Mouse (Mus musculus): ENCODE measurements around the gene 4932438H23Rik. TPM values are rescaled to one million over a fixed set of nuclear protein-coding genes. Genes with fewer than 3 reads are reported as not detected.

The 4932438H23Rik gene
- 0.13 and 0.19 TPM in 2 replicates for polyA plus RNA-seq (2015; fragmentation: Nextera tagmentation; extraction: Ambion mirVana)

DNA sequence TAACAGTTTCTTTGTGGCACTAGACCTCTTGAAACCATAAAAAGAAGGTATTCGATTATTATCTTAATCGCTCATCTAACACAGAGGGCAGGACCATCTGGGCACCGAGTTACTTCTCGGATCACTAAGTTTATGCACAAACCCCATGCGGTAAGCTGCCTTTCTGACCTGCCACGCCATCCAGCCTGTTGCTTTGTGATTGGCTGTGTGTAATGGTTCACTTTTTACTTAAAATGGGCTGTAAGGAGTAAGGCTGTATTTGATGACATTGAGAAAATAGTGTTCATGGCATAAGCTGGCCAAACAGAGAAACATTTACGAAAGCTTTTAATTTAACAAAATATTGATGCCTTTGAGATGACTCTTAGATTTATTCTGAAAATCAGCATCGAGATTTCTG is at the start of gene 4932438H23Rik:
Gene 4932438H23Rik (minus strand): TSS at position 101 of the 400 bp plus-strand sequence.
- 86% methylated on average over 8 of the region's 8 CpGs for WGBS
- Histone ChIP-seq H3K4me2 (ENCODE audit: low read depth, low read length) (no peak within 1 kb of the TSS), H3K4me1 (replicated peaks; ENCODE audit: control insufficient read depth, insufficient read depth, low read length) (peaks cover 7% of the 10 kb centered on the region), H3K4me3 (ENCODE audit: low read length) (no peak within 1 kb of the TSS), H3K9ac (ENCODE audit: low read length) (no peak within 1 kb of the TSS), H3K27ac (ENCODE audit: low read length) (no peak within 1 kb of the TSS), H3K27me3 (ENCODE audit: control insufficient read depth, insufficient read depth, low read depth, low read length) (no peaks in the 10 kb centered on the region), H3K9me3 (ENCODE audit: control insufficient read depth, low read length) (no peaks in the 10 kb centered on the region), H3K36me3 (ENCODE audit: control insufficient read depth, insufficient read depth, low read length) (no peaks in the 10 kb centered on the region)
- ATAC-seq (ENCODE audit: low read depth): no peak

DNA sequence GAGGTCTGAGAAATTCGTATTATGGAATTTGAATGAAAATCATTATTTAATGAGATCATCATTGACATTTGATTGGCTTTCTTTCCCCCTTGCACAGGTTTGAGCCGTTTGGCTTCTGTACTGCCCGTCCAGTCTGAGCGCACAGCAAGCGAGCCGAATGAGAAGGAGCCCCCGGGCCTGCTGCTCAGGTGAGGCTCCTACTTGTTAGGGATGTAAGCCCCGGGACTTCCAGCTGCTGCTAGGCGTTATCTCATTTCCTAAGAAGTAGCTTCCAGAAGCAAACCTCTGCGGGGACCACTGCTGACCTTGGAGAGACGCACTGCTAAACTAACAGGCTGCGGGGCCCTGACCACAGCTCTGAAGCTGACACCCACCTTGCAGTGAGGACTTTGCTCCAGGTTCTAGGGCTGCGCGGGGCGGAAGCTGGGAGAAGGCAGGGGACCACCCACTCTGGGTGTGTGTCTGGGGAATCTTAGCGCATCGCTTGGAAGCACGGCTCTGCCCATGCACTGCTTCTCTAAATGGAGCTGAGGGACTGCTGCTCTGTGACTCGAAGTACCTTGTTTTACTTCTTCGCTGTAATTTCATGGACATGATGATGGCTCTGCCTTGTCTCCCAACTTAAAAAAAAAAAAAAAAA is 46.2 kb upstream of the 4932438H23Rik start:
- H3K27ac ChIP-seq (ENCODE audit: low read length): no peak overlapping the region
- no peak overlapping the region for H3K9ac ChIP-seq (ENCODE audit: low read length)
- no peak overlapping the region for H3K4me3 ChIP-seq (ENCODE audit: low read length)
- peaks cover 19% of the 10 kb centered on the region for H3K27me3 ChIP-seq (ENCODE audit: control insufficient read depth, insufficient read depth, low read depth, low read length)
- no peaks in the 10 kb centered on the region for H3K4me1 ChIP-seq (replicated peaks; ENCODE audit: control insufficient read depth, insufficient read depth, low read length)
- WGBS: 37% methylated on average over 20 of the region's 20 CpGs
- no peaks in the 10 kb centered on the region for H3K36me3 ChIP-seq (ENCODE audit: control insufficient read depth, insufficient read depth, low read length)
- H3K9me3 ChIP-seq (ENCODE audit: control insufficient read depth, low read length): peaks cover 11% of the 10 kb centered on the region; the same call in 1 of the 2 replicates
- no peak for ATAC-seq (ENCODE audit: low read depth)
- no peak overlapping the region for H3K4me2 ChIP-seq (ENCODE audit: low read depth, low read length)

- Histone ChIP-seq H3K9ac (ENCODE audit: low read length) (no peak overlapping the region), H3K4me3 (ENCODE audit: low read length) (no peak overlapping the region), H3K36me3 (ENCODE audit: control insufficient read depth, insufficient read depth, low read length) (no peaks in the 10 kb centered on the region), H3K4me1 (replicated peaks; ENCODE audit: control insufficient read depth, insufficient read depth, low read length) (no peaks in the 10 kb centered on the region), H3K27me3 (ENCODE audit: control insufficient read depth, insufficient read depth, low read depth, low read length) (peaks cover 19% of the 10 kb centered on the region), H3K27ac (ENCODE audit: low read length) (no peak overlapping the region), H3K4me2 (ENCODE audit: low read depth, low read length) (no peak overlapping the region), H3K9me3 (ENCODE audit: control insufficient read depth, low read length) (peaks cover 11% of the 10 kb centered on the region; the same call in 1 of the 2 replicates)
- ATAC-seq (ENCODE audit: low read depth): no peak
- WGBS: 34% methylated on average over 10 of the region's 10 CpGs
These were observed 45.5 kb upstream of the 4932438H23Rik start for GRCm38 (mm10) chr16:91140457-91140856.

DNA sequence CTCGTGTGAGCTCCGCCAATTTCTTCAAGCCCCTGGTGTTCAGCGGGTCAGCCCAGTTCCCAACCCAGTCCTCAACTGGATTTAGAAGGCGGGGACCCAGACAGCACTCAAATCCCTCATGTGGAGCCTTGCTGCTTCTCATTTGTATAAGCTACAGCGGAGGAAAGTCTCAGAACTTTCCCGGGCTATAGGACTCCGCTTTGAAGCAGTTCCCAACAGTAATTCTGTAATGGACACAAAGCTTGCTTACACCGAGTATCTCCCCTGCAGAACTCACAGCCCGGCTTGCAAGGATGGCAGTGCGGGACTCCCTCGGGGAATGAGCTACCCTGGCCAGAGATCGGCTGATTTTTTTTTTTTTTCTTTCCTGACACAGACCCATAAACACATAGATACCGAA is 45.1 kb upstream of the 4932438H23Rik start:
- no peaks in the 10 kb centered on the region for H3K4me1 ChIP-seq (replicated peaks; ENCODE audit: control insufficient read depth, insufficient read depth, low read length)
- H3K36me3 ChIP-seq (ENCODE audit: control insufficient read depth, insufficient read depth, low read length): no peaks in the 10 kb centered on the region
- no peak overlapping the region for H3K27ac ChIP-seq (ENCODE audit: low read length)
- H3K27me3 ChIP-seq (ENCODE audit: control insufficient read depth, insufficient read depth, low read depth, low read length): peaks cover 19% of the 10 kb centered on the region
- ATAC-seq (ENCODE audit: low read depth): no peak
- no peak overlapping the region for H3K4me2 ChIP-seq (ENCODE audit: low read depth, low read length)
- no peak overlapping the region for H3K4me3 ChIP-seq (ENCODE audit: low read length)
- 16% methylated on average over 13 of the region's 13 CpGs for WGBS
- peaks cover 9% of the 10 kb centered on the region; the same call in 1 of the 2 replicates for H3K9me3 ChIP-seq (ENCODE audit: control insufficient read depth, low read length)
- no peak overlapping the region for H3K9ac ChIP-seq (ENCODE audit: low read length)

GRCm38 (mm10) chr16:91139481-91139880 is 44.6 kb upstream of the 4932438H23Rik start:
- WGBS: 25% methylated on average over 10 of the region's 10 CpGs
- peaks cover 19% of the 10 kb centered on the region for H3K27me3 ChIP-seq (ENCODE audit: control insufficient read depth, insufficient read depth, low read depth, low read length)
- H3K4me2 ChIP-seq (ENCODE audit: low read depth, low read length): no peak overlapping the region
- H3K27ac ChIP-seq (ENCODE audit: low read length): no peak overlapping the region
- no peaks in the 10 kb centered on the region for H3K4me1 ChIP-seq (replicated peaks; ENCODE audit: control insufficient read depth, insufficient read depth, low read length)
- H3K4me3 ChIP-seq (ENCODE audit: low read length): no peak overlapping the region
- ATAC-seq (ENCODE audit: low read depth): peak; percentile 44; the same call in 1 of the 2 replicates
- no peaks in the 10 kb centered on the region for H3K36me3 ChIP-seq (ENCODE audit: control insufficient read depth, insufficient read depth, low read length)
- peaks cover 6% of the 10 kb centered on the region; the same call in 1 of the 2 replicates for H3K9me3 ChIP-seq (ENCODE audit: control insufficient read depth, low read length)
- H3K9ac ChIP-seq (ENCODE audit: low read length): no peak overlapping the region

- H3K4me1 ChIP-seq (replicated peaks; ENCODE audit: control insufficient read depth, insufficient read depth, low read length): no peaks in the 10 kb centered on the region
- H3K9ac ChIP-seq (ENCODE audit: low read length): no peak overlapping the region
- no peak overlapping the region for H3K4me3 ChIP-seq (ENCODE audit: low read length)
- H3K4me2 ChIP-seq (ENCODE audit: low read depth, low read length): no peak overlapping the region
- ATAC-seq (ENCODE audit: low read depth): peak; percentile 83
- peaks cover 3% of the 10 kb centered on the region; the same call in 1 of the 2 replicates for H3K9me3 ChIP-seq (ENCODE audit: control insufficient read depth, low read length)
- WGBS: 65% methylated on average over 3 of the region's 3 CpGs
- no peaks in the 10 kb centered on the region for H3K36me3 ChIP-seq (ENCODE audit: control insufficient read depth, insufficient read depth, low read length)
- no peak overlapping the region for H3K27ac ChIP-seq (ENCODE audit: low read length)
- H3K27me3 ChIP-seq (ENCODE audit: control insufficient read depth, insufficient read depth, low read depth, low read length): peaks cover 19% of the 10 kb centered on the region
These were observed 43.8 kb upstream of the 4932438H23Rik start for GRCm38 (mm10) chr16:91138736-91139135.

- ATAC-seq (ENCODE audit: low read depth): no peak
- Histone ChIP-seq H3K4me3 (ENCODE audit: low read length) (no peak overlapping the region), H3K9me3 (ENCODE audit: control insufficient read depth, low read length) (peaks cover 3% of the 10 kb centered on the region; the same call in 1 of the 2 replicates), H3K4me1 (replicated peaks; ENCODE audit: control insufficient read depth, insufficient read depth, low read length) (no peaks in the 10 kb centered on the region), H3K4me2 (ENCODE audit: low read depth, low read length) (no peak overlapping the region), H3K36me3 (ENCODE audit: control insufficient read depth, insufficient read depth, low read length) (no peaks in the 10 kb centered on the region), H3K27ac (ENCODE audit: low read length) (no peak overlapping the region), H3K27me3 (ENCODE audit: control insufficient read depth, insufficient read depth, low read depth, low read length) (peaks cover 19% of the 10 kb centered on the region), H3K9ac (ENCODE audit: low read length) (no peak overlapping the region)
- 89% methylated on average over 7 of the region's 7 CpGs for WGBS
These were observed 43.2 kb upstream of the 4932438H23Rik start for GRCm38 (mm10) chr16:91138151-91138550.

DNA sequence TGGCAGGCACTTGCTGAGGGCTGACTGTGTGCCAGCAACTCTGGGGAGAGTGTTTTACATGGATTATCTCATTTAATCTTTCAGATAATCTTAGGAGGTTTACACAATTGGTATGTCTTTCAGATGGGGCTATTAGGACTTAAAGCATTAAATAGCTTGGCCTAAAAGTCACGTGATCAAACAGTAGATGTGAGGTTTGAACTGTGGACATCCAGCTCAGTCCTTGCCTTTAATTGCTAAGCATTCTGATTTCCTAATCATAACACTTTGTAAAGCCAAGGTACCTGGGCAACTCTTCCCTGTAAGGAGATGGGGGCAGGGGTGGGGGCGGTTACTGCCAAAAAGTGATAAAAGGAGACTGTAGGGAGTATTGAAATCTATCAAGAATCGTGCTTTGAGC is 41.7 kb upstream of the 4932438H23Rik start:
- H3K4me2 ChIP-seq (ENCODE audit: low read depth, low read length): no peak overlapping the region

DNA sequence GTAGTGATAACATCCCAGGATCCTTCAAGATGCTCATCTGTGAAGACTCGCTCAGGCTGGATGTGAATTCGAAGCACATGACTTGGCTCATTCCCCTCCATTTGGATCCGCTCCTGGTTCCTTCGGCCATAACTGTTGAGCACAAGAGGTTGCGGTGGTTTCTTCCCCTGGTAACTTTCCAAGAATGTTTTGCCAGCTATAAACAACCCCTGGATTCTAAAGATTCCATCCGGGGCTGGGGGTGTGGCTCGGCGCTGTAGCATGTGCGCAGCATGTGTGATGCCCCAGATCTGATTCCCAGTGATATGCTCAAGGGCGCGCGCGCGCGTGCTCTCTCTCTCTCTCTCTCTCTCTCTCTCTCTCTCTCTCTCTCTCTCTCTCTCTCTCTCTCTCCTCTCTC is 35.0 kb upstream of the 4932438H23Rik start:
- Histone ChIP-seq H3K9ac (ENCODE audit: low read length) (no peak overlapping the region), H3K4me2 (ENCODE audit: low read depth, low read length) (no peak overlapping the region), H3K4me1 (replicated peaks; ENCODE audit: control insufficient read depth, insufficient read depth, low read length) (no peaks in the 10 kb centered on the region), H3K4me3 (ENCODE audit: low read length) (no peak overlapping the region), H3K9me3 (ENCODE audit: control insufficient read depth, low read length) (no peaks in the 10 kb centered on the region), H3K36me3 (ENCODE audit: control insufficient read depth, insufficient read depth, low read length) (no peaks in the 10 kb centered on the region), H3K27me3 (ENCODE audit: control insufficient read depth, insufficient read depth, low read depth, low read length) (peaks cover 2% of the 10 kb centered on the region; the same call in 1 of the 2 replicates), H3K27ac (ENCODE audit: low read length) (no peak overlapping the region)
- ATAC-seq (ENCODE audit: low read depth): peak; percentile 34; the same call in 1 of the 2 replicates
- WGBS: 71% methylated on average over 15 of the region's 15 CpGs

More for the DNA sequence above, 41.7 kb upstream of the 4932438H23Rik start:
- ATAC-seq (ENCODE audit: low read depth): no peak
- 70% methylated on average over 3 of the region's 3 CpGs for WGBS
- no peak overlapping the region for H3K27ac ChIP-seq (ENCODE audit: low read length)
- no peak overlapping the region for H3K9ac ChIP-seq (ENCODE audit: low read length)
- H3K27me3 ChIP-seq (ENCODE audit: control insufficient read depth, insufficient read depth, low read depth, low read length): peaks cover 19% of the 10 kb centered on the region
- no peaks in the 10 kb centered on the region for H3K36me3 ChIP-seq (ENCODE audit: control insufficient read depth, insufficient read depth, low read length)
- H3K9me3 ChIP-seq (ENCODE audit: control insufficient read depth, low read length): peaks cover 3% of the 10 kb centered on the region; the same call in 1 of the 2 replicates
- no peak overlapping the region for H3K4me3 ChIP-seq (ENCODE audit: low read length)
- H3K4me1 ChIP-seq (replicated peaks; ENCODE audit: control insufficient read depth, insufficient read depth, low read length): no peaks in the 10 kb centered on the region

Measured in lung, embryonic 16.5 days (tissue).